Comparison of ENCODE assay signal across 1 mouse cellular context in the genomic region with DNA sequence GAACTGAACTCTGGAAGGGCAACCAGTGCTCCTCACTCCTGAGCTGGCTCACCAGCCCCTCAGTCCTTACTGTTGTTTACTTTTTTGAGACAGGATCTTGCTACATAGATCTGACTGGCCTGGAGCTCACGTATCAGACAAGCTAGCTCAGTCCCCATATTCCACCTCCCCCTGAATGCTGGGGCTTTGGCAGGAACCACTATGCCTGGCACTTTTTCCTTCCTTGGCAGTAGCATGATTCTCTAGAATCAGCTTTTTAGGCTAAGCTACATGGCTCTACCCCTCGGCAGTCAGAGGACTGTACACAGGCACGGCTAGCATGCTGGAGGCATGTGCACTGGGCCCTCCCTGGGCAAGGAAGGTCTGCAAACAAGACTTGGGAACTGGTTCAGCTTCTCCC.
TF ChIP-seq lines count a peak whose summit lies in the region.

No protein-coding gene starts in this region.

TF ChIP-seq in CH12.LX, 34 proteins besides CTCF, POLR2A, EP300 and RAD21 (continued from another document):
- TF ChIP-seq ZC3H11A (IDR thresholded peaks at IDR 0.05; ENCODE audit: low read depth, low read length) (no peak), CHD1 (IDR thresholded peaks at IDR 0.05; ENCODE audit: low read depth, low read length) (no peak), SMC3 (IDR thresholded peaks at IDR 0.05; ENCODE audit: low read depth, low read length) (no peak), E2F4 (IDR thresholded peaks at IDR 0.05; ENCODE audit: insufficient replicate concordance, low read depth, low read length) (no peak)
